Mouse (Mus musculus) c-Kit-positive CD71-positive TER-119-negative erythroid progenitor cells, embryonic 14.5 days (primary cell): Measurements from ENCODE around the gene Rhpn2.
A peak's percentile ranks its signal among the peaks of the same experiment; 100 is the strongest.
"Not testable (repeated sequence)": the region's sequence is repeated elsewhere in the genome, so short reads cannot be mapped to it uniquely, and the experiment has no call there.

Experiments
- DNase-seq: peaks from one replicate; pipeline ENCODE4 v3.0.0-alpha.2; 2013; ENCODE audit warnings: low read depth

The Rhpn2 gene

DNA sequence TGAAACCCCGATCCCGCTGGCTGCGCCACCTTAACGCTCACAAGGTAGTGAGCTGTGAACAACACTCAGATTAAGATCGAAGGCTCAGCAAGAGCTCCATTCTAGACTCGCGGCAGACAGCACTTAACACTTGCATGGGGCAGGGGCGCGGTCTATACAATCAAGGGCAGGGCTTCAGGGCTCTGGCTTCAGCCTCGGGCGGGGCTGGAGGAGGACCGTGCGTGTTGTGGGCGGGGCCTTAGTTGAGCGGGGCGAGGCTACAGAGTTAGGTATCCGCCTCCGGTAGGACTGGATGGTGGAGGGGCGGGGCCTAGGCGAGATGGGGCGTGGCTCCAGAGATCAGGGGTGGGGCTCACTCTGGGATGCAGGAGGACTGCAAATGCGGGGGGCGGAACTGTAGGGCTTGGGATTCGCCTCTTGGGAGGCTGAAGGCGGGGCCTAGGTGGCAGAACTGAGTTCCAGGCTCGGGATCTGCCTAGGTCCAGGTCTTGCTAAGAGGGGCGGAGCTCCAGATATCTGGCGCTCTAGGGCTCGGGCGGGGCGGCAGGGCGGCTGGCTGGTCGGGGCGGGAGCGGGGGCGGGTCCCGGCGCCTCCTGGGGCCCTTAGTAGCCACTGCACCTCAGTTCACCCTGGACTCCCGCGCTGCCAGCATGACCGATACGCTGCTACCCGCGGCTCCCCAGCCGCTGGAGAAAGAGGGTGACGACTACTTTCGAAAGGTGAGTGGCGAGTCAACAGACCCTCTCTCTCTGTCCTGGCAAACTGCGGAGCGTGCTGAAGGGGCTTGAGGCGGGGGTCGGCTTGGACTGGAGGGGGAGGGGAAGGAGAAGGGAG is at the start of gene Rhpn2:
Gene Rhpn2, plus strand, starts transcription at position 479 of the 835 bp plus-strand sequence.
- peak; percentile 96 for DNase-seq

DNA sequence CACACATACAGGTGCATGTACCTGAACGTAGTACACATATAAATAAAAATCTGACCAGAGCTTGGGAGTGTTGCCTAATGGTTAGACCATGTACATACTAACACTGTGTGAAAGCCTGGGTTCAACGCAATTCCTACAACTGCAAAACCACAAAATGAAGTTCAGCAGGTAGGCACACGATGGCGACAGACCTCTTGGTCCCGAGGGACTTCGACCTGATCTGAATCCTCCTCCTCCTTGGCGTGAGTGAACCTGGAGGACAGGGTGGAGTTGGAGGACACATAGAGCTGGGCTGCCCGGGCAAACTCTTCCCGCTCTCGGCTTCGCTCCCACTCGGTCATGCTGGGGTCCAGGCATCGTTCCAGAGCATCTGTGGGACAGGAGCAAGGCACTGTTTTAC is 40.5 kb upstream of the Rhpn2 start:
- no peak for DNase-seq

GRCm38 (mm10) chr7:35295631-35296030 is 38.3 kb upstream of the Rhpn2 start:
- no peak for DNase-seq

DNA sequence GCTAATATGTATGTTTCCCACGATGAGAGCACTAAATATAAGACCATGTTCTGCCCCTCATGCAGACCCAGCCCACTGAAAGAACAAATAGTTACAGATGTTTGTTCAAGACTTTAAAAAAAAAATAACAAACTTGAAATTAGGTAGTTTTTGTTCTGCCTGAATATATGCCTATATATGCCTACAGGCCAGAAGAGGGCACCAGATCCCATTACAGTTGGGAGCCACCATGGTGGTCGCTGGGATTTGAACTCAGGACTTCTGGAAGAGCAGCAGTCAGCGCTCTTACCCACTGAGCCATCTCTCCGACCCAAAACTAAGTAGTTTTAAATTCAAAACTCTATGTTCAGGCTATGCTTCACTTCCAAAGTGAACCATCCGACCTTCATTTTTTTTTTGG is 36.1 kb upstream of the Rhpn2 start:
- DNase-seq: no peak

- no peak for DNase-seq
Observed at GRCm38 (mm10) chr7:35299656-35300055, 34.3 kb upstream of the Rhpn2 start.

GRCm38 (mm10) chr7:35300792-35301191 is 33.2 kb upstream of the Rhpn2 start:
- DNase-seq: no peak

DNA sequence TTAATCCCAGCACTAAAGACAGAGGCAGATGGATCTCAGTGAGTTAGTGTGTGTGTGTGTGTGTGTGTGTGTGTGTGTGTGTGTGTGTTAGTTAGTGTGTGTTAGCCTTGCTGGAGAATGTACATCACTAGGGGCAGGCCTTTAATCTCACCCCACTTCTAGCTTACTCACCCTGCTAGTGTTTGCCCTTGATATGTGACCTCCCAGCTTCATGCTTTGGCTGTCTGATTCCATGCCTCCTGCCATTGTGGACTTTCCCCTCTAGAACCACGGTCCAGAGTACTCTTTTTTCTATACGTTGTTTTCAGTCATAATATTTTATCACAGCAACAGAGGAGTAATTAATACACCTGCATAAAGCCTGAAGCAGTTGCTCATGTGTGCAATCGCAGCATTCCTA is 22.8 kb upstream of the Rhpn2 start:
- DNase-seq: no peak

GRCm38 (mm10) chr7:35314156-35314555 is 19.8 kb upstream of the Rhpn2 start:
- no peak for DNase-seq

DNA sequence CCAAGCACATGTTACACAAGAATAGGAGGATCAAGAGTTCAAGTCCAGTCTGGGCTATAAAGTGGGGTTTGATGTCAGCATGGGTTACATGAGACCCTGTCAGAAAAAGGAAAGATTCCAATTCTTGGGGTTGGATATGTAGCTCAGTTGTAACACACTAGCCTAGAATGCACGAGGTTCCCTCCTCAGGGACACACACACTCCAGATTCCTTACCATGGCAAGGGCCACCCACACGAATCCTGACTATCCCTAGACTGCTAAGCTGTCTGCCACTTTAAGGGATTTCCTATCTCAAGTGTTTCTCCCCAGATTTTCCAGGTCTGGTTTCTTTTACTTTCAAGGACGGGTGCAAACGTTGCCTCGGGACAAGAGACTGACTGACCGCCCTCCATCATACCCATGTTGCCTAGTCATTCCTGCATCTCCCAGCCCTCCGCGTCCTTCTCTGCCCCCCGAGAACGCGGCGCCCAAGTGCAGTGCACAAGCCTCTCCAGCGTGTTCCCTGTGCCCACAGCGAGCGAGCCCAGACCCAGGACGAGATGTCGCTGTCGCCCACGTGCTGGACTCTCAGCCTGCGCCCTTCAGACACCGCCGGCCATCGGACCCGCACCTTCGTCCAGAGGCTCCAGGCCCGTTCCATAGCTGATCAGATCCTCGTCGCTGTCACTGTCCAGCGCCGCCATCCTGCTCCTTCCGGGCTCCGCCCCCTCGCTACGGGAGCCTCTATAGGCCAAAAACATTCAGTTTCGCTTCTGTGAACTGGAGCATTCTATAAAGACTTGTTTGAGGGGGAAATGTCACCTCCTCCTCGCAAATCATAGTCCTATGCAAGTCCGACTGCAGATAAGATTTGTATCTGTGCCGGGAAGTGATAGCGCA is 16.0 kb upstream of the Rhpn2 start, which contains the start of gene Gpatch1:
Gene Gpatch1, minus strand, starts transcription at position 712 of the 881 bp plus-strand sequence.
- DNase-seq: peak; percentile 85

DNA sequence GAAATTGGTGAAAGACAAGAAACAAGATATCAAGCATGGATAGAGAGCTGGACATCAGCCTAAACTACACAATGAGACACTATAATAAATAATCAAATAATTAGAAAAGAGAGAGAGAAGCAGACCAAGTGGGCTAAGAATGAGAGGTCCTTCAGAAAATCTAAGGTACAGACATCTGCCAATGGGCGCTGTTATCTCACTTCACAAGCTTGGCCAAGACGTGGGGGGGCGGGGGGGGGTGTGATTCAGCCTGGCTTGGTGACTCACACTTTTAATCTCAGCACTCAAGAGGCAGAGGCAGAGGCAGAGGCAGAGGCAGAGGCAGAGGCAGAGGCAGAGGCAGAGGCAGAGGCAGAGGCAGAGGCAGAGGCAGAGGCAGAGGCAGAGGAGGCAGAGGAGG is 14.7 kb upstream of the Rhpn2 start:
- not testable (repeated sequence) for DNase-seq

GRCm38 (mm10) chr7:35319755-35320154 is 14.2 kb upstream of the Rhpn2 start:
- DNase-seq: no peak

GRCm38 (mm10) chr7:35322161-35322560 is 11.8 kb upstream of the Rhpn2 start:
- no peak for DNase-seq

DNA sequence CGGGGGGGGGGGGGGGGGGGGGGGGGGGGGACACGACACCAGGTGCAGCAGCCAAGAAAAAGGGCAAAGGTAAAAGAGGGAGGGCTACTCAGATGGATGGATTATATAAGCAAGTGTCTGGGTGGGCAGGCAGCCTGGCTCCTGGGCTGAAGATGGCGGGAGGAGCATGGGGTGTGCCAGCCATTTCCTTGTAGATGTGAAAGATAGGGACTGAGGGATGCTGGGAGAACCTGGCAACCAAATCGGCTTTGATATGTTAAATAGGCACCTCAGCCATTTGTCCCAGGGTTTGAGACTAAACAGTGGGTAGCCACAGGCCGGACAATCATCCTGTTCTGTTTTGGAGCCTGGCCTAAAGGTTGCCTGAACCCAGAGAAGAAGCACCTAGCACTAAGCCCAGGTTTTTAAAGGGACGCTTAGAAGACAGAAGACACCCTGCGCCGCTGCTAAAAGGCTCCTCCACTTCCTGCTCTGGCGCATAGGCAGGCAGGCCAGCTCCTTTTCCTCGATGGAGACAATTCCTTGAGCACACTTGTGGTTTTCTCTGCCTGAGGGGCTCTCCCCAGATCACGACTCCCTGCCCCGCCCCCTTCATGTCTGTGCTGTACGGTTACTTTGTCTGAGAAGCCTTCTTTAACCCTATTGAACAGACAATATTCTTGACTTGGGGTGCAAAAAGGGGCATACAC is 11.1 kb upstream of the Rhpn2 start:
- no peak for DNase-seq

DNA sequence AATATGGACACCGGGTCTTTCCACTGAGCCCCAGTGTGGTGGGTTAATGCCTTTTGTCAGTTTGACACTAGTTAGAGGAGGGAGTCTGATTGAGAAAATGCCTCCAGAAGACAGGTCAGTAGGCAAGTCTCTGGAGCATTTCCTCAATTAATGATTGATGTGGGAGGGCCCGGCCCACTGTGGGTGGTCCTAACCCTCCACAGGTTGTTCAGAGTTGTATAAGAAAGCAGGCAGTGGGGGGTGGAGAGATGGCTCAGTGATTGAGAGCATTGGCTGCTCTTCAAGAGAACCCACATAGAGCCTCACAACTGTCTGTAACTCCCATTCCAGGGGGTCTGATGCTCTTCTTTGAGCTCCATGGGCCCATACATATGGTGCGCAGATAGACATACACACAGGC is 2.4 kb upstream of the Rhpn2 start:
- DNase-seq: no peak

DNA sequence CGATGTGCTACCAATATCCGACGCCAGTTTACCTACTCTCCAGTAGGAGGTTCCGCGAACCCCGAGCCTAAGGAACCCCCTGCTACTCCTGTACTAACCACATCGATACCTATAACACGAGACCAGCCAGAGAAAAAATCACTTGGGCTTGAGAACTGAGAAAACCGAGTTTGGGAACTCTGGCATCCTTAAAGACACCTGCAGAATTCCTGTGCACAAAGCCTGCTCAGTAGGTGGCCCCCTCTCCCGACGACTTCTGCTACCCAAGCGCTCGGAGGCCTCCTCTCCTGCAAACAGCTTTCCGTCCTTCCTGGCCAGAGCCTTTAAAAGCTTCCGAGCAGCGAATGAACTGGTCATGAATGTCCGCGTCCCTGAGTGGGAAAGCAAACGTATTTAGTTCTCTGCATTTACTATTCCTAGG is 729 bp upstream of the Rhpn2 start:
- no peak for DNase-seq

DNA sequence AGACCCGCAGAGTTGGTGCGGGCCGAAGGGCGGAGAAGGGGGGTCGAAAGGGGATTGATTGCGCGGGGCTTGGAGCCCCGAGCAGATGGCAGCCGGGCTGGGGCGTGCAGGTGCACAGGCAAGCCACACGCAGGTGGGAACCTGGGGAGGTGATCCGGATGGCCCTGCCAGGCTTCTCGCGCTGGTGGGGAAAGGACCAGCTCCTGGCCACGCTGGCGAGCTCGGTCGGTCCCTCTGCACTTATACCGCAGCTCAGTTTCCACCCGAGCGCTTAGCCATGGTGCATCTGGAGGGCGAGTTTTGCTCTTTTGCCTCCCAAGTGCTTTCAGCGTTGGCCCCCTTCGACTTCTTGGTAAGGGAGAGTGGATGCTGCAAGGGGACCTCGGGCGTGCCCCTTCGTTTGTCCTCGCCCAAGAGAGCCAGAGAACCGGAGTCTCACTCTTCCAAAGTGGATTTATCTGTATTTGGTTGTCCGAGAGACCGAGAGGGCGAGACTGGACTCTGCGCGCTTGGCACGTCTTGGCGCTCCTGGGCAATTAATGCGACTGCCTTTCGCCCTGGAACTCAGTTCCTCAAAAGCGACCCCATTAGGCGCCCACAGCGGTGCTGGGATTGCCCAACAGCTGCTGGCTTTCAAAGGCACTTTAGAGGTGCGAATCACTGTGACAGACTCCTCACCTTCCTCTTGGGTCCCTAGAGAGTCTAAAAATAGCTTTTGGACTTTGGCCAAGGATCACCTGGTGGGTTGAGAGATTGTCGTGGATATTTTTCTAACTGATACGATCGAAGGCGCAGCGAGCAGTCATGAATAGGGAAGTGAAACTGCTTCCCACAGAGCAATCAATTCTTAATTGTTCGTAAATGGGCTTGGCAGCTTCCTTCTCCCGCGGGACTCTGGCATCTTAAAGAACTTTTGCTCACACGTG is 820 bp downstream of the Rhpn2 start:
- DNase-seq: no peak

GRCm38 (mm10) chr7:35340196-35340595 is 6.2 kb downstream of the Rhpn2 start:
- DNase-seq: no peak

- no peak for DNase-seq
Observed at GRCm38 (mm10) chr7:35341282-35341681, 7.3 kb downstream of the Rhpn2 start.

GRCm38 (mm10) chr7:35342498-35342897 is 8.5 kb downstream of the Rhpn2 start:
- no peak for DNase-seq

DNA sequence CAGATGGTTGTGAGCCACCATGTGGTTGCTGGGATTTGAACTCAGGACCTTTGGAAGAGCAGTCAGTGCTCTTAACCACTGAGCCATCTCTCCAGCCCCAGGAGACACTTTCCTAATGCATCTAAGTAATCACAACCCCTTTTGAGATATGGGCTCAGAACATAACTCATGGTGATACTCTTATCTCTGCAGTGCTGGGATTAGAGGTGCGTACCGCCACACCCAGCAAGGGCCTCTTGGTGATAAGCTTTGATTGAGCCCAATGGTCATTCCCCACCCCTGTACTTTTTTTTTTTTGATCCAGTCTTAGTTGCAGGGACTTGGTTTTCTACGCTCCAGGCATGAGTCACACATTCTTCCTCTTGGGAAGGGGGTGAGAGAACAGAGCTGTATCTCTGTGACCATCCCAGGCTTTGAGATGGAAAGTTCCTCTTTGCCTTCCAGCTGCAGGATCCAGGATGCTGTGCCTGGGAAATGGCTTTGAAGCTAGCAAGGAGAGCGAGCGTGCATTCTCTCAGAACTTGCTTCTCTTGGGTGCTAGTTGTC is 10.9 kb downstream of the Rhpn2 start:
- no peak for DNase-seq
